Mouse (Mus musculus) embryonic fibroblast, embryonic 13.5 days (primary cell): ENCODE measurements around the gene Bbx.

Source experiments
- CTCF ChIP-seq: IDR thresholded peaks from 2 replicates; pipeline ENCODE4 v1.5.1; 2011; ENCODE audit warnings: mild to moderate bottlenecking, control low read depth, low read length, moderate library complexity, borderline replicate concordance; ENCODE audit not compliant: insufficient read depth
- POLR2A ChIP-seq: IDR thresholded peaks from 2 replicates; pipeline ENCODE4 v1.6.1; 2011; ENCODE audit warnings: low read depth, mild to moderate bottlenecking, control low read depth, low read length, moderate library complexity

- TF ChIP-seq POLR2A (no peak), CTCF (no peak)
These were observed 264.8 kb downstream of the Bbx start for GRCm38 (mm10) chr16:50167231-50167982.
